Mouse (Mus musculus) heart, adult 2 months (tissue): ENCODE data around the gene Kcnip1.

Experiments used
- CTCF ChIP-seq: fragments of 200-600 bp; IDR thresholded peaks from 2 replicates; pipeline ENCODE4 v1.8.1; 2022; ENCODE audit warnings: antibody characterized with exemption, mild to moderate bottlenecking, moderate library complexity
- EP300 ChIP-seq: fragments of 200-500 bp; IDR thresholded peaks from 2 replicates; pipeline ENCODE4 v1.6.1; 2011; ENCODE audit warnings: low read depth, low read length, control low read depth; ENCODE audit not compliant: insufficient read depth
- POLR2A ChIP-seq: fragments of 200-500 bp; IDR thresholded peaks from 2 replicates; pipeline ENCODE4 v1.6.1; 2011; ENCODE audit warnings: mild to moderate bottlenecking, low read depth, low read length, control low read depth; ENCODE audit not compliant: insufficient read depth

DNA sequence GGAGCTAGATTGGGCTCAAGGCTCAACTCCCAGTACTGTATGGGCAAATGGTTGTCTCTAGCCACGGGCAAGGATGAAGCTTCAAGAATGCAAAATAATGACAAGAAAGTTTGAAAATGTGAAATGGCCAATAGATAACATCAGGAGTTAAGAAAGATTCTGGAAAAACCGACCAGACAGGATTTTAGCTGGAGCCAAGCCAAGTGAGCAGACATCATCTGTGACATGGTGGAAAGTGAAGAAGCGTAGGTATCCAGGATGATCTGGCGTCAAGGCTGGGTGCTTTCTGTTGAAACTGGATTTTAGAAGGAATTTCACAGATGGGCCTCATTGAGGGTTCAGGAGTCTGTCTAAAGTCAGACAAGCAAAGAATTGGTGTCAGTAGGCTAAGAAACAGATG, 394.0 kb downstream of the Kcnip1 start, which contains the start of gene D130052B06Rik:
- TF ChIP-seq CTCF (no peak), EP300 (no peak), POLR2A (no peak)
